Mouse (Mus musculus): Measurements from ENCODE around the gene Tmod1.

- no peak for TF ChIP-seq CHD2 (IDR thresholded peaks at IDR 0.05; ENCODE audit: low read depth, low read length)
- TF ChIP-seq ZNF384 (IDR thresholded peaks at IDR 0.05; ENCODE audit: low read depth, low read length): no peak
- no peak for TF ChIP-seq HCFC1 (IDR thresholded peaks at IDR 0.05; ENCODE audit: borderline replicate concordance, insufficient read depth, low read length)
- no peak for TF ChIP-seq ZC3H11A (IDR thresholded peaks at IDR 0.05; ENCODE audit: borderline replicate concordance, low read depth, low read length)
Observed at GRCm38 (mm10) chr4:46085223-46085811, 46.6 kb downstream of the Tmod1 start.

Data from ES-E14 (cell line).